Mouse (Mus musculus) embryo, embryonic 9.5 days (tissue): Measurements from ENCODE around the gene Mogat1.
"Not testable (repeated sequence)": the region's sequence is repeated elsewhere in the genome, so short reads cannot be mapped to it uniquely, and the experiment has no call there.

ENCODE experiments used
- DNase-seq: peaks from one replicate; pipeline ENCODE4 v3.0.0-alpha.2; 2017; ENCODE audit errors: extremely low spot score

Gene Mogat1

DNA sequence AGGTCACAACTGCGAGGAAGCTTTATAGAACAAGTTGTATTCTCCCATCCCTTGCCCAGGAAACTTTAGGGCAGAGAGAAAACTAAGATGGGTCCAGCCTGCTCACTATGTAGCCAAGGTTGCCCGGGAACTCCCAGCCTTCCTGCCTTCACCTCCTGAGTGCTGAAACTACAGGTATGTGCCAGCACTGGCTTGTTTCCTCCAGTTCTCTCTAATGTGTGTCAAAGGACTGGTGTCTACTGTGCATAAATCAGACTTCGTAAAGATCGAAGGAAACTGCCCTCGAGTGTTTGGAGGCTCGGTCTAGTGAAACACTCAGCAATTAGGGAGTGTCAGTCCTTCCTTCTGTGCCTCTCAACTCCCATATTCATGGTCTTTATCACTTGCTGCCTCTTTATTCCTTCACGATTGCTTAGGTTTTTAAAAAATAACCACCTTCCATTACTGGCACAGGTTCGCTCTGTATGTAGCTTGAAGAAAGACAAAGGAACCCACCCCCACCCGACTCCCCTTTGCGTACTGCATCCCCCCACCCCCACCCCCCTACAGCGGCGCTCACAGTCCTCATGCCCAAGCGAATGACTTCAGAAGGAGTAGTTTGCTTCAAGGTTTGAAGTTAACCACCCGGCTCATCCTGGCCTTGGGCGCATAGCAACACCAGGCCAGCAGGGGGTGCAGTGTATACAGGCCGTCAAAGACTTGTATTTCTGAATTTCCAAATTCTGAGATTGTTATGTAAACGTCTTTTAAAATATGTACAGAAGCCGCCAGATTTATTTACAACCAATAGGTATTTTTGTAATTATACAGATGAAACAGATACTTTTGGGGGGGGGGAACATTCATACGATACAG lies 25.7 kb downstream of the Mogat1 start:
- peak; percentile 67 for DNase-seq

DNA sequence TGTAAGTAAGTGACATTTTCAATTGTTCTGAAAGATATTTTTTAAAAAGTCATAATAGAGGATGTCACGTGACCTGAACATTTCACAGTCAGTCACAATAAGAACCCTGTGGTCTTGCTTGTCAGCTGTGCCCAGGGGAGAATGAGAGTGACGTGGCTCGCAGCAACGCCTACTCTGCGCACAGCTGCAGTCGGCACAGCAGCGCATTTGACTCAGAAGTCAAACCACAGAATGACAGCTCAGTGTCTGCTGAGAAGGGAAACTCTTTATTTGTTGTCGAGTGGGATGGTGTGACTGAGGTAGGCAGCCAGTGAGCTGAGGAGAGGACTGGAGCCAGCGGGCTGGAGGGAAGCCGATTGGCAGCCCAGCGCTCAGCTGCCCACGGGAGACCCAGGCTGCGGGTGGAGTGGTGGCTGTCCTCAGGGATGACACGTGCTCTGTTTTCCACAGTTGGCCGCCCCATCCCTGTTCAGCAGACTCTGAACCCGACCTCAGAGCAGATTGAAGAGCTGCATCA lies 26.8 kb downstream of the Mogat1 start:
- DNase-seq: peak; percentile 17

GRCm38 (mm10) chr1:78538396-78538795 lies 27.6 kb downstream of the Mogat1 start:
- no peak for DNase-seq

DNA sequence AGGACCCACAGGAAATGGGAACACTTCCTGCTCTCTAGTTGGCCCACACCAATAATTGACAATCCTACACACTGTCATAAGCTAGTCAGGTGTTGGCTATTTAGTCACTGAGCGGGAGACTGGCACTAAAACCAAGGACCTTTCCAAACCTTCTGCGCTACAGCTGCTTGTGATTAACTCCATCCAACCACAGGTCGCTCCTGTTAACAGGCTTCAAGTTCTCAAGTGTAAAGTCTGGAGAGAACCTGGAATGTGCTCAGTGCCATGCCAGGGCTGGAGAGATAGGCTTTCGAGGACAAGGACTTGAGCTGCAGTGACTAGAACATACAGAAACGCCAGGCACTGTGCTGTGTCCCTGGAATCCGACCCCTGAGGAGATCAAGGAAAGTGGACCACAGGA lies 28.4 kb downstream of the Mogat1 start:
- no peak for DNase-seq

- DNase-seq: not testable (repeated sequence)
These were observed 32.8 kb downstream of the Mogat1 start for GRCm38 (mm10) chr1:78543631-78544030.

DNA sequence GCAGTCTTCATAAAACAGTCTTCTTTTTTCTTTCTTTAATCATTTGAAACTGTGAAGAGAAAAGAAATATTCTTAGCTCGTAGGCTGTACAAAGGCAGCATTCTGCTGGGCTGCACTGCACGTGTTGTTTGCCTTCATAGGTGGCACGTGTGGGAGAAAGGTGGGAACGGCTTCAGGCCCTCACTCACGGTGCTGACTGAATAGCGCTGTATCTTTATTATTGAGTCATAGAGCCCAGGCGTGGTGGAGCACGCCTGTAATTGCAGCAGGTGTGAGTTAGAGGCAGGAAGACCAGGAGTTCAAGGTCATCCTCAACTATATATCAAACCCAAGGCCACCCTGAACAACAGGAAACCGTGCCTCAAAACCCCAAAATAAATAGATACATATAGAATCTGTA lies 35.5 kb downstream of the Mogat1 start:
- no peak for DNase-seq

DNA sequence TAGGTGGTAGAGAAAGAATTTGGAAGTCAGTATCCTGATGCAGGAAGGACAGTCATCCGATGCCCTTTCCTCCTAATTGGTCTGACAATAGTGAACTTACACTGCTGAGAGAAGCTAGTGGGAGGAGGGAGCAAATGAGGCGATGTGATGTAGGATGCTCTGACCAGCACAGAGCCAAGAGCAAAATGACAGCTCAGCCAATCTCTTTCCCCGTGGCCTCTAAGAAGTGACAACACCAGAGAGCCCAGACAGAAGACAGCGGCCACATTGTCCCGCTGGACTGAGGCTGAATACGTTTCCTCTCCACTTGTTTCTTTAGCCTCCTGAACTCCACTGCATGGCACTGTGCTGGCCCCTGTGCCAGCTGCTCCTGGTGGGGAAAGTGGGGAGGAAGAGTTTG lies 38.2 kb downstream of the Mogat1 start:
- DNase-seq: no peak

- no peak for DNase-seq
These were observed 43.3 kb downstream of the Mogat1 start for GRCm38 (mm10) chr1:78554012-78554666.

GRCm38 (mm10) chr1:78566963-78567362 lies 56.2 kb downstream of the Mogat1 start:
- DNase-seq: no peak

DNA sequence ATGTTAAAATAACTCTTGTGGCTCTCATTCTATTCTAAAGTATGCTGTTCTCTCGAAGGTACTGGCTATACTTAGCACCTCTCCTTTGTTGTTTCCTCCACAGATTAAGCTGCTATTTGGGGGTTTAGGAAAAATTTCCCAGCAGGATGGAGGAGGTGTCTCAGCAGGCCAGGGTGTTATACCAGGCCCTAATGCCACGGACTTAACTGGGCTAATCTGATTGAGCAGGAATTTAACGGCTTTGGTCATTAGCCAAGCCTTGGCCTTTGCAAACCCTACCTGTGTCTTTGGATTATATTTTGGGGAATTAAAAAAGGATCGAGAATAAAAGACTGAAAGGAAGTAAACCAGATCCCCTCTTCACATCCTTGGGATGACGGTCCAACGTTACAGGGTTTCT lies 56.6 kb downstream of the Mogat1 start:
- DNase-seq: no peak

DNA sequence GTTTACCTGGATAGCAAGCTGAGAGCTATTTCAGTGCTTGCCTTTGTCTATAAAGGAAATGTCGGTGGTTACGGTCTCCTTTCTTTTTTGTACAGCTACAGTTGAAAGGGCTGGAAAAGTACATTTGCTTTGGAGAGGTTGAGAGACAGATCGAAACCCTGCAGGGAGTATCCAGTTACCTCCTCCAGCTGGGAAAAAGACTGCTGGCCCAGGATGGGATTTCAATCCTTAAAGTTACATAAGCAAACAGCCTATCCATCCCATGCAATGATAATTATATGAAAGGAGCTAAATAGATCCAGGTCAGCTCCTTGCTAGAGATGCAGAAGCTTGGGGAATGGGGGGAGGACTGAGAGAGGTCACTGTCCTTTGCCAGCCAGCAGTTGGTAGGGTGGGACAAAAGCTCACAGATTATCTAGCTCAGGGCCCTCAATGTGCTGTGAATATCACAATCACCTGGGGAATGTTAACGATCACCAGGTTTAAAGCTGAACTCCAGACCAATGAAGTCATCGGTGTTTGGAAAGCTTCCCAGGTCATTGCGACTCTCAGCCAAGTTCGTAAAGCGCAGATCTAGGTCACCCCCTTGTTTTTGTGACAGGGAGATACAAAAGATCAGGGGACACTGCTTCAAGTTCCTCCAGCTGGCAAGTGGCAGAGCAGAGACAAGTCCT lies 57.2 kb downstream of the Mogat1 start:
- no peak for DNase-seq

DNA sequence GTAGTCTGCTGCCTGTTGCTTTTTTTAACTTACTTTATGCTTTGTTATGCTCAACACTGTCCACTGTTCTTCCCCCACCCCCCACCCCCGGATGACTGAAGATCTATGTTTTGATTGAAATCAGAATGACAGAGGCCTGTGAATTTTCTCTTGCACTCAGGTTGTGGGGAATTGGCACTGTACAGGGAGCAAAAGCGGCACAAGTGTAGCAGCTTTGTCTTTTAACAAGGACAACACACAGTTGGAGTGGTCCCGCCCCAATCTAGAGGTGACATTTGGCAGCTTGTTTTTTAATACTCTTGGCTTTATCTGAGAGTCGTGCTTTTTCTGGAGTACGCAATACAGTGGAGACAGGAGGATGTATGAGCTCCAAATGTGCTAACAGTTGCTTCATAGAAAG lies 58.8 kb downstream of the Mogat1 start:
- DNase-seq: no peak

DNA sequence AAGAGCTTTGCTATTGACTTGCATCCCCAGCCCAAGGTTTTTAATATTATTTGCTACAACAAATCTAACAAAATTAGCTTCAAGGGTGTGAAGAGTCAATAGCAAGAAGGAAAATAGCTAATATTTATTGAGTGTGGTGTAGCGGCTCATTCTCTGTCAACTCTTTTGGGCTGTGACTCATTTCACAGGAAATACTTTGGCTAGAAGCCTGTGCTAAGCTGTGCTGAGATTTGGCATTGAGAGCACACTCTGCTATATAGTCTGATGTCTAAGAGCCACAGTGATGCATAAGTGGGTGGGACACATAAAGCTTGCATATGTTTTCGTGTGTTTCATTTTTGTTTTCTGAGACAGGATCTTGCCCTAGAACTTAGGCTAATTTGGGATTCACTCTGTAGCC lies 74.3 kb downstream of the Mogat1 start:
- no peak for DNase-seq

DNA sequence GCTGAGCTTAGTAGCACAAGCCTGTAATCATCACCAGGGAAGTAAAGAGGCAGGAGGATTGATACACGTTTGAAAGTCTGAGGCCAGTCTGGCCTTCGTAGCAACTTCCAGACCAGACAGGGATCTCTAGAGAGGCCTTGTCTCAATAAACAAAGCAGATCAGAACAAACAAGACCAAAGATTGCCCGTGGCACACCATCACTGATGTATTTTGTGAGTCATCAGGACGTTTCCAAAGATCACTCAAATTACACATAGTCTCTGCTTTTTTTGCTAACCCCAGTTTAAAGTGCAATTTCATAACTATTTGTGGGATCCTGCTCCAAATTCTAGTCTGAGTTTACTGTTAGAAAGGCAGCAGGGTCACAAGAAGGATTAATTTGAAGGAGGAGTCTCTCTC lies 76.2 kb downstream of the Mogat1 start:
- DNase-seq: no peak
